Mouse (Mus musculus): ENCODE data around the gene Aamp. TPM values are rescaled to one million over a fixed set of nuclear protein-coding genes. Genes with fewer than 3 reads are reported as not detected.

Aamp gene
- polyA plus RNA-seq, 1 experiment from 2014 or later, result 229 TPM

GRCm38 (mm10) chr1:74240832-74241231 is 43.7 kb downstream of the Aamp start:
- Histone ChIP-seq H3K9me3 (no peaks in the 10 kb centered on the region), H3K4me3 (replicated peaks) (no peak overlapping the region), H3K4me1 (peaks cover 33% of the 10 kb centered on the region), H3K27me3 (replicated peaks) (no peaks in the 10 kb centered on the region), H3K9ac (no peak overlapping the region), H3K36me3 (0 out of 2 replicates have a peak, but pooled peaks cover under 1% of the 10 kb centered on the region), H3K4me2 (peak overlapping the region; percentile 78), H3K27ac (peak overlapping the region; percentile 77)
- no peak for ATAC-seq (ENCODE audit: insufficient read depth, low FRiP score, low read depth)
- 56% methylated on average over 4 of the region's 4 CpGs for WGBS

DNA sequence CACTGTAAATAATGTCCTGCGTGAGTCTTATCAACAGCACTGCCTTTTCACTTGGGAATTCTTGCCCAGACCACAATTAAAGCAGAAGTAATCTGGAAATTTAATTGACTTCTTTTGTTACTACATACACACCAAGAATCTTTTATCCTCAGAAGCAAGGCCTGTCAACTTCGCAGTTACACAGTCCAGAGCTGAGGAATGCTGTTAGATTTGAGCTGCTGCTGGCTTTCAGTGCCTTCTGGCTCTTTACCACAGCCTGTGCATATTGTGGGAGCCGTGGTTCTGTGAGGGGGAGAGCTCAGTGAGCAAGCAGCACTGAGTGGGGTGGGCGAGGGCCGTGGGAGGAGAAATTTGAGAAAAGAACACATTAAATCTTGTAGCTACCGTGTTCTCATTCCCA is 44.2 kb downstream of the Aamp start:
- H3K4me1 ChIP-seq, result peaks cover 32% of the 10 kb centered on the region
- H3K4me2 ChIP-seq, result peak overlapping the region; percentile 78
- ATAC-seq (ENCODE audit: insufficient read depth, low FRiP score, low read depth), result no peak
- no peaks in the 10 kb centered on the region for H3K9me3 ChIP-seq
- no peaks in the 10 kb centered on the region for H3K36me3 ChIP-seq
- no peak overlapping the region for H3K9ac ChIP-seq
- H3K27ac ChIP-seq, result peak overlapping the region; percentile 77
- no peaks in the 10 kb centered on the region for H3K27me3 ChIP-seq (replicated peaks)
- 26% methylated on average over 6 of the region's 6 CpGs for WGBS
- H3K4me3 ChIP-seq (replicated peaks), result no peak overlapping the region

- H3K4me1 ChIP-seq, result peaks cover 32% of the 10 kb centered on the region
- 41% methylated on average over 11 of the region's 11 CpGs for WGBS
These were observed 44.9 kb downstream of the Aamp start for GRCm38 (mm10) chr1:74239618-74240017.

DNA sequence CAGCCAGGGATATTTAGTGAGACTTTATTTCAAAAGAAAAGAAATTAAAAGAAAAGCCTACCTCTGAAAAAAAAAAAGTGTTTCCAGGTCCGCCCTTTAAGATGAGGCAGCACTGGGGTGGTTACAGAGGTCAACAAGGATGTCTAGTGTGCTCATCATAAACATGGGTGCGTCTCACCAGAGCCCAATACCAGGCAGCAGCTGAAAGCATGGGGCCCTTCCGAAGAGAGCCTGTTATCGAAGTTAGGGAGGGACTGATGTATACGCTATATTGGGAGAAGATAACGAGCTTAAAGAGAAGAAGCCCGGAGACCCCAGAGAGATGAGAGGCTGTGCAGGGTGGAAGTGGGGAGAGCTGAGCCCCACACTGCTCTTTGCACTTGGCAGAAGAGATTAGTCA is 45.4 kb downstream of the Aamp start:
- Histone ChIP-seq H3K36me3 (no peaks in the 10 kb centered on the region), H3K4me2 (peak overlapping the region; percentile 78), H3K9me3 (no peaks in the 10 kb centered on the region), H3K9ac (no peak overlapping the region), H3K27me3 (replicated peaks) (no peaks in the 10 kb centered on the region), H3K4me1 (peaks cover 32% of the 10 kb centered on the region), H3K4me3 (replicated peaks) (peak overlapping the region; percentile 1), H3K27ac (peak overlapping the region; percentile 77; the same call in 1 of the 2 replicates)
- ATAC-seq (ENCODE audit: insufficient read depth, low FRiP score, low read depth), result no peak
- WGBS, result 34% methylated on average over 7 of the region's 7 CpGs

More at GRCm38 (mm10) chr1:74239618-74240017, 44.9 kb downstream of the Aamp start:
- Histone ChIP-seq H3K9me3 (no peaks in the 10 kb centered on the region), H3K9ac (no peak overlapping the region), H3K36me3 (no peaks in the 10 kb centered on the region), H3K4me2 (peak overlapping the region; percentile 78), H3K27me3 (replicated peaks) (no peaks in the 10 kb centered on the region), H3K4me3 (replicated peaks) (peak overlapping the region; percentile 1; the same call in 1 of the 2 replicates), H3K27ac (peak overlapping the region; percentile 77)
- ATAC-seq (ENCODE audit: insufficient read depth, low FRiP score, low read depth), result no peak

DNA sequence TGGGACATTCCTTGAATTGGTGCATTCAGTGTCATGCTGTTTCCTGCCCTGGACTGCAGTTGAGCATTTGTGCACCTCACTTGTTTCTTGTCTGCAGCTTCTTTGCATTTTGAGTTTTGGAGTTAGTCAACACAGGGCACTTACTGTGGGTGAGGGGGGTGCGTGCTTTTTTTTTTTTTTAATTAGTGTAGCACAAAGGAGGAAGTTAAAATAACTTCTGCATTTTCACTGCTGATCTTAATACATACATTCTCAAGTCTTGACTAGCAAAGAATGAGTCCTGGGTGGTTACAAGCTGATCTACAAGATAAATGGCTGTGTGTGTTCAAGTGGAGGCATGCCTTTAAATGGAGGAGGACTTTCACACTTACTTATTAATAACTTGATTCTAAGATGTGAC is 46.4 kb downstream of the Aamp start:
- H3K27ac ChIP-seq, result peak overlapping the region; percentile 95
- no peak for ATAC-seq (ENCODE audit: insufficient read depth, low FRiP score, low read depth)

GRCm38 (mm10) chr1:74237671-74238070 is 46.9 kb downstream of the Aamp start:
- Histone ChIP-seq H3K27me3 (replicated peaks) (no peaks in the 10 kb centered on the region), H3K4me1 (peaks cover 32% of the 10 kb centered on the region), H3K4me2 (peak overlapping the region; percentile 78), H3K4me3 (replicated peaks) (peak overlapping the region; percentile 89), H3K9ac (peak overlapping the region; percentile 95), H3K9me3 (no peaks in the 10 kb centered on the region), H3K27ac (peak overlapping the region; percentile 95), H3K36me3 (no peaks in the 10 kb centered on the region)
- ATAC-seq (ENCODE audit: insufficient read depth, low FRiP score, low read depth), result no peak
- 22% methylated on average over 5 of the region's 5 CpGs for WGBS

More for the DNA sequence above, 46.4 kb downstream of the Aamp start:
- H3K36me3 ChIP-seq, result no peaks in the 10 kb centered on the region
- H3K9ac ChIP-seq, result peak overlapping the region; percentile 95; the same call in 1 of the 2 replicates
- no peaks in the 10 kb centered on the region for H3K27me3 ChIP-seq (replicated peaks)
- peak overlapping the region; percentile 78 for H3K4me2 ChIP-seq
- H3K4me3 ChIP-seq (replicated peaks), result peak overlapping the region; percentile 89
- WGBS, result 54% methylated on average over 1 of the region's 1 CpGs
- peaks cover 32% of the 10 kb centered on the region for H3K4me1 ChIP-seq
- H3K9me3 ChIP-seq, result no peaks in the 10 kb centered on the region

- Histone ChIP-seq H3K9ac (peak overlapping the region; percentile 95), H3K36me3 (no peaks in the 10 kb centered on the region), H3K9me3 (no peaks in the 10 kb centered on the region), H3K27me3 (replicated peaks) (no peaks in the 10 kb centered on the region), H3K4me2 (peak overlapping the region; percentile 78), H3K4me3 (replicated peaks) (peak overlapping the region; percentile 89), H3K27ac (peak overlapping the region; percentile 95), H3K4me1 (peaks cover 28% of the 10 kb centered on the region)
- WGBS, result under 1% methylated on average over 41 of the region's 57 CpGs
- ATAC-seq (ENCODE audit: insufficient read depth, low FRiP score, low read depth), result peak; percentile 51
These were observed 47.8 kb downstream of the Aamp start for GRCm38 (mm10) chr1:74236590-74237317.

DNA sequence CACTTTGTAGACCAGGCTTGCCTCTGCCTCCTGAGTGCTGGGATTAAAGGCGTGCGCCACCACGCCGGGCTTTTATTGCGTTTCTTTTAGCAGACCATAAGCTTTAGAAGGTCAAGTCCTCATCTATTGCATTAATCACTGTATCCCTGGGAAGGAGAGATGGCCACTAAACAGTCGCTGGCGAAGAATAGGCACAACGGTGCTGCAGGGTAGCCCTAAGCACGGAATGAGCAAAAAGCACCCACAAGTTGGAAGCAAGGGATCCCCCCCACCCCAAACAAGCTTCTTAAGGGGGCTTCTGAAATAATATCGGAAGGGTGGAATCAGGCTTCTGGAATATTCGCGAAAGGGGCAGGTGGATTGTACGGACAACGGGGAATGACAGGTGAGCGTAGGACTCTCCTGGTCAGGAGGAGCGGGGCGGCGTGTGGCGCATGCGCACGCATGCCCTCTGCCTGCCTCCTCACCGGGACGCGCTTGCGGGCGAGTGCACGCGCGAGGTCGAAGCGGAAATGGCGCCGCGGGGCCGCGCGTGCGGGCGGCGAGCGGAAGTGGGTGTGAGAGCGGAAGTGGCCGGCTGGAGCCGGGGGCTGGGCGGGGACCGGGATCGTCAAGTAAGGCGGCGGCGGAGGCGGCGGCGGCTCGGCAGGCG is 48.5 kb downstream of the Aamp start, which contains the start of gene Arpc2:
Gene Arpc2, plus strand, starts transcription at position 147 of the 652 bp plus-strand sequence.
- H3K9ac ChIP-seq, result peak within 1 kb of the TSS; percentile 95
- peak within 1 kb of the TSS; percentile 95 for H3K27ac ChIP-seq
- 2% methylated on average over 44 of the region's 55 CpGs for WGBS
- peaks cover 26% of the 10 kb centered on the region for H3K4me1 ChIP-seq
- no peaks in the 10 kb centered on the region for H3K9me3 ChIP-seq
- peak within 1 kb of the TSS; percentile 78 for H3K4me2 ChIP-seq
- H3K36me3 ChIP-seq, result no peaks in the 10 kb centered on the region
- peak; percentile 91 for ATAC-seq (ENCODE audit: insufficient read depth, low FRiP score, low read depth)
- peak within 1 kb of the TSS; percentile 89 for H3K4me3 ChIP-seq (replicated peaks)
- no peaks in the 10 kb centered on the region for H3K27me3 ChIP-seq (replicated peaks)

DNA sequence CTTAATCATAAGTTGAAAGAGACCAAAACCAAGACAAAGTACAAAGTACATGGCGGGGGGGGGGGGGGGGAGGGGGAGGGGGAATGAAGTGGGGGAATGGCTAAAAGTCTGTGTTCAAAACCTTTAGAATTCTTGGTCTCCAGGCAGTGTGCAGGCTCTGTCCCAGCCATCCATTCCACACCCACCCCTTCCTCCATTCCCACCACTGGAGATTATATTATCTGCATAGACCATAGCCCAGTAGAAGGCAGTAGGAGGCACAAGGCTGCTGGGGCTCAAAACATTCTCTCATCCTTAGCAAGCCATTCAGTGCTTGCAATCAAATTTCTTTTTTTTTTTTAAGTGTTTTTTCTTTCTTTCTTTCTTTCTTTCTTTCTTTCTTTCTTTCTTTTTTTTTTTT is 53.5 kb downstream of the Aamp start:
- Histone ChIP-seq H3K4me2 (no peak overlapping the region), H3K27me3 (replicated peaks) (no peaks in the 10 kb centered on the region), H3K27ac (no peak overlapping the region), H3K9ac (no peak overlapping the region), H3K4me1 (no peaks in the 10 kb centered on the region), H3K4me3 (replicated peaks) (no peak overlapping the region), H3K36me3 (no peaks in the 10 kb centered on the region), H3K9me3 (no peaks in the 10 kb centered on the region)
- no peak for ATAC-seq (ENCODE audit: insufficient read depth, low FRiP score, low read depth)
- 60% methylated on average over 1 of the region's 1 CpGs for WGBS

DNA sequence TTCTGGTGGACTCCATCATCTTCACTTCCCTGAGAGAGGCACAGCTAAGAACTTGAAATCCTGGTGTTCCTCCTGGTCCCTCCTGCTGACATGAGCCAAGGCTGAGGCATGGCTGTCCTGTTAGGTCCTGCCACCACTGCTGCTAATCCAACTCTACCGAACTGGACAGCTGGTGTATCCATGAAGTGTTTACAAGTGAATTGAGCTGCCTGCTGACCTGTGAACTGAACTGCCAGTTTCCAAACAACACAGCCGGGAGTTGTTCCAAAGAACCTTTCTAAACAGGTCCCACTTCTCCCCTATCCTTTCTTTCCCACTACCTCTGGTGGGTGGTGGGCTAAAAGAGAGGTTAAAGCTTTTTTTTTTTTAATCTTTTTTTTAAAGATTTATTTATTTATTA is 54.6 kb downstream of the Aamp start:
- no peaks in the 10 kb centered on the region for H3K9me3 ChIP-seq
- WGBS, result 44% methylated on average over 2 of the region's 2 CpGs
- H3K36me3 ChIP-seq, result no peaks in the 10 kb centered on the region
- no peak overlapping the region for H3K4me2 ChIP-seq
- no peak overlapping the region for H3K9ac ChIP-seq
- H3K27ac ChIP-seq, result no peak overlapping the region
- no peak overlapping the region for H3K4me3 ChIP-seq (replicated peaks)
- no peak for ATAC-seq (ENCODE audit: insufficient read depth, low FRiP score, low read depth)
- no peaks in the 10 kb centered on the region for H3K27me3 ChIP-seq (replicated peaks)
- no peaks in the 10 kb centered on the region for H3K4me1 ChIP-seq
